Mouse (Mus musculus) gastrocnemius, postnatal 25 days (tissue): ENCODE data around the gene Cdca3. TPM values are rescaled to one million over a fixed set of nuclear protein-coding genes. Genes with fewer than 3 reads are reported as not detected.

ENCODE experiments used
- DNase-seq: peaks from one replicate; pipeline ENCODE4 v3.0.0; 2022
- total RNA-seq, 2 experiments: library from RNA; stranded (reverse); gene quantifications; 1 replicate in 1 of 2; 2 replicates in 1 of 2; pipeline ENCODE4 v1.2.3; 2021

Cdca3 gene
- total RNA-seq, 2 experiments from 2014 or later, result 1.2 TPM

DNA sequence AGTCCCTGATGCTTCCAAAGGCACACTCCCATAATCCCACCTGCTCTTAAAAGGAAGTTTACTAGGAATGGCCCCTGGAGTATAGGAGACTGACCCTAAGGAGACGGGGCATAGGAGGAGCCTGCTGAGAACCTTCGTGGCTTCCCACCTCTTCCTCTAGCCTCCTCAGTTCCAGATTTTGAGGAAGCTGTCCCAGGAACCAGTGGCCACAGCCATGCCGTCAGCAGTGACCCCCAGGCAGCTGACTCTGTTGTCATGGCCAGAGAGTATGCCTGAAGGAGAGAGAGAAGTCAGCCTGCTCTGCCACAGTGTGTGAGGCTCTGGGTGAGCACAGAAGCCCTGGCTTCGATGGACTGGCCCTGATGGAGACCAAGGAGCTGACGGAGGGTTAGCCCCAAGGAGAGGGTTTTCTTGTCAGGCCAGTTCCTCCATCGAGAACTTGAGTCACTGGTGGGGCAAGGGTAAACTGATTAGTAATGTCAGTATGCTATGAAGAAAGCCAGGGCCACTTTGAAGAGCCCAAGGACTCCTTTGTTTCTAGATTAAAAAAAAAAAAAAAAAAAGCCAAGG is 5.2 kb downstream of the Cdca3 start:
- no peak for DNase-seq

- no peak for DNase-seq
These were observed 6.2 kb downstream of the Cdca3 start for GRCm38 (mm10) chr6:124835531-124835930.

- DNase-seq, result no peak
These were observed 7.1 kb downstream of the Cdca3 start for GRCm38 (mm10) chr6:124836411-124836810.

DNA sequence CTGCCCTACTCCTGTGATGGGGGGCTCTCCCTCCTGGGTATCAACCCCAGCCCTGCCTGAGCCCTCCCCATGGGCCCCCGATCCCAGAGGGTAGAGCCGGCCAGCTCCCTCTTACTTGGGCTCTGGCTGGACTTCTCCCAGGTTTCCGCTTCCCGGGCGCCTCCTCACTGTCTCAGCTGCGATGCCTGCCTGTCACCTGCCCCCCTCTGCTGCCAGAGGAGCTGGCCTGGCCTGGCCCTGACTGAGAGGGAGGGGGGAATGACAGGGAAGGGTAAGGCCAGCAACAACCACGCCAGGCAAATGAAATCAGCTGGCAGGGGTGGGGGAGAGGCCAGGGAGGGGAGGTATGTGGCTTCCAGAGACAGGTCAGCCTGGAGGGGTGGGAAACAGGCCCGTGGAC is 10.5 kb downstream of the Cdca3 start:
- DNase-seq, result peak; percentile 59

DNA sequence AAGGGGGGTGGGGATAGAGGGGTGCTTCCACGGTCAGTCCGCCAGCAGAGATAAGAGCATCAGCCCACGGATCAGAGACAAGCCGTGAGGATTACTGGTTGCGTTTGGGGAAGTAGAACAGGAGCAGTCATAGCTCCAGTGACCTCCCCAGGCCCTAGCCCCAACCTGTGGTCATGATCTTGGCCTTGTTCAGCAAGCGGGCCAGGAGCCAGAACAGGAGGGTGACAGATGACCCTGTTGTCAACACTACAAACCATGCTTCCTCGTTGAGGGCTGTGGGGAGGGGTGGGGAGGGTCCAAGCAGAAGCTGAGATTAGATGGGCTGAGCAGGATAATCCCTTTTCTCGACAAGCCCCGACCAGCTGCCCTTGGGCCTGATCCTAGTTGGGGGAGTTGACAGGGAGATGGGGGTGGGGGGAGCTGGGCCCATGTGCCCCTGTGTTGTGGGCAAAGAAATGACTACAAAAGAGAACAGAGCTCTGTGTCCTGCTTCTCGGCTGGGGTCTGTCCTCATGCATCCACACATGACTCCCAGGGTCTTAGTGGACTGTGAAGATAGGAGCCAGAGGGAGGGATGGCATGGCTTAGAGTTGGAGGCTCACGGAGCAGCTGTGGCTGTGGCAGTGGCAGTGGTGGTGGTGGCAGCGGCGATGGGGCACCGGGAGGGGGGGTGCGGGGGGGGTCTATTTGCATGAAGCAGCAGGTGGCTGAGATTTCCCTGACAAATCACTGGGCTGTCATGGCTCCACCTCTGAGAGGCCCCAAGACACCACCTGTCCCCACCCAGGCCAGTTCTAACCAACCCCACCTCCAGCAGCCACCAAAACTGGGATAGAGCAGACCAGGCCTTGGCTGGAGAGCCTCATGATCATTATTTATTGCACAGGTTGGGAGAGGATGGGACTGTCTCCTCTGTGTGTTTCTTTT is 11.2 kb downstream of the Cdca3 start, which contains the start of gene Gnb3:
Gnb3 (minus strand) TSS at position 35 of the 927 bp plus-strand sequence.
- no peak for DNase-seq

DNA sequence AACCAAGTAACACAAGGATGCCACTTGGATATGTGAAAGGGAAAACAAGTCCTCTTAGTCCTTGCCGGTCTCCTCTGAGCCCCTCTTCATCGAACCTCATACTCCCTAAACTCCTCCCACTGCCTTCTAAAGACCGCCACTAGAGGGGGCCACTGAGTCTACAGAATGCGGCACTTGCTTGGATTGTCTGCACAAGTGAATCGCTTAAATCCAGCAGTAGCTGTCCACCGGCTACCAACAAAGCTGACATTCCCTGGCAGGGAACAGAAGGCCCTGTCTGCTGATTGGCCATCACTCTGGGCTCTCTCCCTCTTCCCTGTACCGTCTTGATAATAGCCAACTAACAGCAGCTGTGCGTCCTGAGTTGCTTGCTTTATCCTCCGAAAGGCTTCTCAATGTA is 18.0 kb downstream of the Cdca3 start:
- DNase-seq, result peak; percentile 81

GRCm38 (mm10) chr6:124850535-124850934 is 21.2 kb downstream of the Cdca3 start:
- no peak for DNase-seq

DNA sequence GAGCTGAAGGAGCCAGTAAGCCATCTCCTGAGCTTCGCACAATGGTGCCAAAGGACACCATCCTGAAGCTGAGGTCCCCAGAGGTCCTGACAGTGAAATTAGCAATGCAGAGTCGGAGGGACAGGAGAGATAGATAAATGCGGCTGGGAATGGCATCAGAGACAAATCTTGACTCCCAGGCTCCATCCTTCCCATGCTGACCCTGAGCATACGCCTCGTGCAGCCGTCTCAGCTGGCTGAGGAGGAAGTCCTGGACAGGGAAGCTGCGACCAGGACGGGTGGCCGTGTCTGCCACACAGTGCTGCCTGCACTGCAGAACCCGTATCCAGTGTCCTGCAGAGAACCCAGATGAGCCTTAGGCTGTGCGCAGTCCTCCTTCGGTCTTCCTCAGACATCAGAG is 25.3 kb downstream of the Cdca3 start:
- DNase-seq, result no peak

DNA sequence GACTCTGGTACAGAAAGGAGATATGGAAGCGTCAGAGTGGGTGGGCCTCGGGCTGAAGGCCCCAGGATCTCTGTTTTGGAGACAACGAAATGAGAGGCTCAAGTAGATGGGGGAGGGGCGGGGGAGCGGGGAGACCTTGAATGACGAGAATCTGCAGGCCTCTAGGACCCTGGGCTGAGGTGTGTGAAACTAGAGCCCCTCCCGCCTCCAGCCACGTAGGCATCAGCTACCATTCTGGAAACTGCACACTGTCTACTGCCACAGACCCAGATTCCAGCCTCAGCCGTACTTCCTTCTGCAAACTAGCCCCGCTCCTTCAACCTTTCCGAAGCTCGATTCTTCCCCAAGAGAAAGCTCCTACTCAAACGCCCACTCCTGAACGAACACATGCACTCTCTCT is 27.0 kb downstream of the Cdca3 start:
- DNase-seq, result no peak

DNA sequence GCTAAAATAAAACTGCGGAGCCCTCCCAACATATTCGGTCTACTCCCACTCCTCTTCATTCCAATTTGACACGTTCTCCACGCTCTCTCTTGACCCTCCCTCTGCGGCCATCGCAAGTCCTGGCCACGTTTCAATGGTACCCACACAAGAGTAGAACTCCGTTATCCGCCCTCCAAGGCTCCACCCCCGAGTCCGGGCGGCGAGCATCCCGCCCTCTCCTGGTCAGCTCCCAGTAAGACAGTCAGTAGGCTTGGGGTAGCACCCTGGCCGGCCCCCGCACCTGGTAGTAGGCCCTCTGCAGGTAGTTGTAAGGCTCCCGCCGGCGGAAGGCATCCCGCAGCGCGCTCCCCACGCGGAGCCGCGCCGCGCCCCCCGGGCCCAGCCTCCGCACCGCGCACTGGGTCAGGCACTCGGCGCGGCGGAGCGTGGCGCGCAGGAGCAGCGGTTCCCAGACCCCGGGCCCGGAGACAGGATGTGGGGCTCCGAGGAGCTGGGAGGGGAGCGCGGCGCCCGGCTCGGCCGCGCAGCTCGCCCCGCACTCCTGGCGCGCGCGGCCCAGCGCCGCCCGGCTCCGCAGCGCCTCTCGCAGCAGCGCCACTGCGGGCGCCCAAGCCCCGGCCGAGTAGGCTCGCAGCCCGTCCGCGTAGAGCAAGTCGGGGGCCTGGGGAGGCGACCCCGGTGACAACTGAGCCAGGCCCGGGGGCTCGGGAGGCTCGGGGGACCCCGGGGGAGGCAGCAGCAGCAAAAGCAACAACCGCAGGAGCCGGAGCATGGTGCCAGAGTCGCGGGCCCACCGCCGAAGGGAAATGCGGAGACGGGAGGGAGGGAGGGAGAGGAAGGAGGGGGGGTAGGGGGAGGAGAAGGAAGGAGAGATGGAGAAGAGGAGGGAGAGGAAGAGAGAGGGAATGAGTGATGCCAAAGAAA is 27.8 kb downstream of the Cdca3 start, which contains the start of gene P3h3:
P3h3 (minus strand) TSS at position 837 of the 924 bp plus-strand sequence.
- peak; percentile 73 for DNase-seq

- DNase-seq, result no peak
These were observed 28.6 kb downstream of the Cdca3 start for GRCm38 (mm10) chr6:124857840-124858530.

DNA sequence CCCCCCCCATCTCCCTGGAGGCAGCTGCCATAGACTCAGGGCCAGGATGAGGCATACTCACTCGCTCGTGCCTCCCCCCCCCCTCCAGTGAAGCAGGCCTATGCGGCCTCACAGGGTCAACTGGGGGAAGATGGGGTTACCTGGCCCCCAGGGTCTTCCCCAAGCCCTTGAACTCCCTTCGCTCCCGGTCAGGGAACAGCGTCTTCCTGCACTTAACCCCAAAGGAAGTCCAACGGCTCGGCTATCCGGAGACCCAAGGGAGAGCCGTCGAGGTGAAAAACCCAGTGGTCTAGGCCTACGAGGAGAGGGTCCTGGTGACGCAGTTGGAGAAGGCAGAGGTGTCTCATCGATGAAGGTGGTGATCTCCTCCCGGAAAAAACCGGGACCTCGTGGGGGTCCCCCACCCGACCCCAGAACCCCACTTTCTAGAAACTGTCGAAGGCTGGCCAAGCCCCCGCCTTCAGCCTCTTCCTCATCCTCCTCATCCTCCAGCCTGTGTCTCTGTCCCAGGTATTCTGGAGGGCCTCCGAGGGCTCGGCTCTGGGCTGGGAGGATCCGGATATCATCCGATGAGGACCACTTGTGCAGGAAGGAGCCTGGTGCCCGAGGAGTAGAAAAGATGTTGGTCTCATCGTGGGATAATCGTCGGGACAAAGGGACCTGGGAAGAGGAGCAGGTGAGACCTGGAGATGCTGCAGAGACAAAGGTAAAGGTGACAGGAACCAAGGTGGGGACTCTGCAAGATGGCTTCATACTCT is 29.4 kb downstream of the Cdca3 start:
- no peak for DNase-seq

GRCm38 (mm10) chr6:124859725-124860124 is 30.4 kb downstream of the Cdca3 start:
- peak; percentile 77 for DNase-seq

- DNase-seq, result no peak
These were observed 31.2 kb downstream of the Cdca3 start for GRCm38 (mm10) chr6:124860511-124860910.

GRCm38 (mm10) chr6:124861266-124861665 is 31.9 kb downstream of the Cdca3 start:
- DNase-seq, result no peak

- DNase-seq, result no peak
These were observed 32.5 kb downstream of the Cdca3 start for GRCm38 (mm10) chr6:124861802-124862201.

- DNase-seq, result no peak
These were observed 33.2 kb downstream of the Cdca3 start for GRCm38 (mm10) chr6:124862406-124863124.

DNA sequence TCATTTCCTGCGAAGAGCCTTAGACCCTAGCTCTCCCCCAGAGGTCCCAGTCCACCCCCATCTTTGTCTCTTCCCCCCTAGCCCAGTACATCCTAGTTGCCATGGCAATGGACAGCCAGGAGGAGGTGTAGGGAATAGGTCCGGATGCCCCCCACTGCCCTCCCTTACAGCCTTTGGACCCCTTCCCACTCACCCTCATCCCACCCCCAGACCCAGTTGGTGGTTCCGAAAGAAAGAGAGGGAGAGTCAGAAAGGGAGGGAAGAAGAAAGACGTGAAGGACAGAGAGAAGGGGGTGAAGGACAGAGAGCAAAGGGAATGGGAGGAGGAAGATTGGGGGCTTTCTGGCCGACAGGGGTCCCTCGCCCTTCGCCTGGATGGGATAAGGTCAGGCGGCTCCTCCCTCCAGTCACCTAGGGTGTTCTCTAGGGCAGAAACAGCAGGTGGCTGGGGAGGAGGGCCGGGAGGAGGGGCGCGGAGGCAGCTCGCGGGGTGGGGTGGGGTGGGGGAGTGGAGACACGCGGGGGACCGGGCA is 33.8 kb downstream of the Cdca3 start:
- DNase-seq, result no peak

DNA sequence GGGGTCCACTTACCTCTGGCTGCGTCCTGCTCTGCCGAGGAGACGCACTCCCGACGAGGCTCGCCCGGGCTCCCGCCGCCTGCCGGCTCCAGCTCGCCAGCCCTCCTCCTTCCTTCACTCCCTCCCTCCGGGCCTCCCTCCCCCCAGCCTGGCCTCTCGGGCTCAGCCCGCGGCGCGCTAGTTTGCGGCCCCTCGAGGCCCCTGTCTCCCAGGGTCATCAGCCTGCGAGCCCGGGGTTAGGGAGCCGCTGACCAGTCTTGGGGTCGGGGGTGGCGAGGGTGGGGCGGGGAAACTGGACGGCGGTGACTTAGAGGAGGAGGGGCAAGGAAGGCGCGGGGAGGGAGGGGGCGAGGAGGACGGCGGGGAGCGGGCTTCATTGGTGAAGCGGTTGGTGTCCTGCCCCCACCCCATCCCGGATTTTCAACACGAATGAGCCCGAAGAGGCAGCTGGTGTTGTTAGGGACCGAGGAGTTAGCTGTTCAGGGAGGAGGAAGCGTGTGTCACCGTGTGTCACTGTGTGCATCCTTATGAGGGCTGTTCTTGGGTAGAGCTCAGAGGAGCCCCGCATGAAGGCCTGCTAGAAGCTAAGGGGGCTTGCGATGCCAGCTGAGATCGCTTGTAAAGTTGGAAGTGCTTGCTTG is 34.4 kb downstream of the Cdca3 start, which contains the start of gene Gpr162:
Gpr162 (minus strand) TSS at position 326 of the 641 bp plus-strand sequence.
- DNase-seq, result peak; percentile 56
